Mouse (Mus musculus): ENCODE results near the gene Wipf3. TPM values are rescaled to one million over a fixed set of nuclear protein-coding genes. Genes with fewer than 3 reads are reported as not detected.

Wipf3 gene
- polyA plus RNA-seq, 1 experiment = 1.1 TPM

DNA sequence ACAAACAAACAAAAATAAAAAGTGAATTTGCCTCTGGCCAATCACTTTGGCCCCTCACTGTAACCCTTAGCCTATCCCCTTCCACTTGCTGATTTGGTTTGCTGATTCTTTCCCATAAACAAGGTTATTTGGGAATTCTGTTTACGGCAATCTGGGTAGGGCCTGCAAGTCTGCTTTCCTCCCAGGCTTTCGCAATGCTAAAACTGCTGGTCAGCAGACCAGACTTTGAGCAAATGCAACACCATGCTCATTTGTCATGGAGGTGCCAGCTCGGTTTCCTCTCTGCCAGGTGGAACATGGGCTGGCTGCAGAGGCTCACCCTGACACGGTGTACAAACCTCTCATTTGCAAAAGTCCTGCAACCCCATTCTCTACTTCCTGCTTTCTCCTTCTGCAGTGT is 19.0 kb upstream of the Wipf3 start:
- Histone ChIP-seq H3K4me3 (ENCODE audit: insufficient read depth, low read depth, low read length) (no peak overlapping the region), H3K27ac (replicated peaks; ENCODE audit: low read depth, low read length) (no peak overlapping the region), H3K4me1 (ENCODE audit: control insufficient read depth, insufficient read depth, insufficient read length, low read length) (no peaks in the 10 kb centered on the region; the same call in none of the 2 replicates)

DNA sequence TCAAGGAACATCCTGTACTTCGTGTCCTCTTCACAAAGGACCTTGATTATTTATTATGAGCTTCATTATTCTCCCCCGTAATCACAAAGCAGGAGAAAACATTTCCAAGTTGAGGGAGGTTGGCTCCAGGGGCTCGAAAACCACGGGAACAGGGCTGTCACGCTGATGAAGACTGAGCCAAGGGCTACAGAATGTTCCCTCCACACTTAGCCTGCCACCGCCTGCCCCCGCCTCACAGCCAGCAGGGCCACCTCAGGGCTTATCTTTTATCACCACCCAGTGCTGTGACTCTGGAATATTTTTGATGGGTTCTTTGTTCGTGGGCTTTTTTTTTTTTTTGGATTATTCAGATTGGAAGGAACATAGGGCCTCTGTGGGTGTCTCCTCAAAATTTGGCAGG is 17.8 kb upstream of the Wipf3 start:
- H3K27ac ChIP-seq (replicated peaks; ENCODE audit: low read depth, low read length) = no peak overlapping the region
- no peak overlapping the region for H3K4me3 ChIP-seq (ENCODE audit: insufficient read depth, low read depth, low read length)
- H3K4me1 ChIP-seq (ENCODE audit: control insufficient read depth, insufficient read depth, insufficient read length, low read length) = no peaks in the 10 kb centered on the region; the same call in none of the 2 replicates

DNA sequence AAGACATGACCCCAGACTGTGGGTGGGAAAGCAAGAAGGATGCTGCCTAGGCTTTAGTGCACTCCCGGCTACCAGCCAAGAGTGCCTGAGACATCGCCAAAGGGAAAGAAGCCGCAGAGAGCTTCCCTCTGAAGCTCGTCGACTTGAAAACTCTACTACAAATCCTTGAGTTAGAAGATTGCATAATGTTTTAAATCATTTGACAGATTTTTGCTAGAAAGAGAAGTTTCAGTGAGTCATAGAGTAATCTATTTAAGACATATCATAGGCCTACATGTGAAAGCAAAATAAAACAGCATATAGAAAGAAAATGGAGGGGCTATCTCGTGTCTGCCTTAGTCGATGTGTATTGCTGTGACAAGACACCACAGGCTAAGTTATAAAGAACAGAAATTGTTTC is 16.5 kb upstream of the Wipf3 start:
- H3K4me3 ChIP-seq (ENCODE audit: insufficient read depth, low read depth, low read length) = no peak overlapping the region
- H3K27ac ChIP-seq (replicated peaks; ENCODE audit: low read depth, low read length) = no peak overlapping the region
- no peaks in the 10 kb centered on the region; the same call in none of the 2 replicates for H3K4me1 ChIP-seq (ENCODE audit: control insufficient read depth, insufficient read depth, insufficient read length, low read length)

DNA sequence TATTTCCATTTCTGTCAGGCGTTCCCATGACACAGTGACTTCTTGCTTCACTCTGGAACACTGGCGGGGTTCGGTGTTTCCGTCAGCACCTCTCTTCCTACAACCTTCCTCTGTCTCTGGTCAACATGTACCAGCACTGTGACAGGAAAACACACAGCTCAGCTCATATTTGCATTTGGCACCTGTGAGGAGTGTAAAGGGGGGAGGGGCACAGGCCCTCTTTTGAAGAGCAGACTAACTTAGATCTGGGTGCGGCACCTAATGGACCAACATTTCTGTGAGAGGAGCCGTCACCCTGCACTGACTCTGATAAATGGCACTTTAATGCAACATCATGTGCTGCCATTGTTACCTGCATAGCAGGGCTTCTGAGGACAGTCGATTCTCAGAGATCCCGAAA is 4.2 kb upstream of the Wipf3 start:
- no peak overlapping the region for H3K27ac ChIP-seq (replicated peaks; ENCODE audit: low read depth, low read length)
- no peak overlapping the region for H3K4me3 ChIP-seq (ENCODE audit: insufficient read depth, low read depth, low read length)
- H3K4me1 ChIP-seq (ENCODE audit: control insufficient read depth, insufficient read depth, insufficient read length, low read length) = no peaks in the 10 kb centered on the region

DNA sequence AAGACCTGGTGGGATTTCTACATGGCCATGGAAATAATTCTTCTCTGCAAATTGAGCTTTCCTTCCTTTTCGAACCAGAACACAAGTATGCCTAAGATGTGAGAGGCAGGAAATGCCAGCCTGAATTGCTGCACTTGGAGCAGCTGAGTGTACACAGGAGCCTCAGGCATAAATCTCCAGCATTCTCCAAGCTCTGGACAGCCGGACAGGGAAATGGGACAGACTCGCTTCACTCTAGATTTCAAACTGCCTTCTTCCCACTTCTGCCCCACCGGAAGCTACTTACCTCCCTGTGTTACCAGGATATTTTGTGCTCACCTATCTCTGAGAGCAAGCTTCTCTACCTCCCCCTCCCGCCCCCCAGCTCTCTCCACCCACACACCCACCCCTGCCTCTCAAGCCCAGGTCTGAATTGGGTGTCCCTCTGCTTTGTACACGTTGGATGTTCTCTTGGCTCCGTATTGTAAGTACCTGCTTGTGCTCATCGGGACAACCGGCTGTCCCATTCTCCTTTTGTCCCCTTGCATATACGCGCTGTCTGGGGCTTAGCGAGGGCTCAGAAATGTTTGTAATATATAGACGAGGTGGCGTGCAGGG is 455 bp upstream of the Wipf3 start:
- Histone ChIP-seq H3K4me3 (ENCODE audit: insufficient read depth, low read depth, low read length) (peak overlapping the region; percentile 54), H3K4me1 (ENCODE audit: control insufficient read depth, insufficient read depth, insufficient read length, low read length) (no peaks in the 10 kb centered on the region), H3K27ac (replicated peaks; ENCODE audit: low read depth, low read length) (no peak overlapping the region)

DNA sequence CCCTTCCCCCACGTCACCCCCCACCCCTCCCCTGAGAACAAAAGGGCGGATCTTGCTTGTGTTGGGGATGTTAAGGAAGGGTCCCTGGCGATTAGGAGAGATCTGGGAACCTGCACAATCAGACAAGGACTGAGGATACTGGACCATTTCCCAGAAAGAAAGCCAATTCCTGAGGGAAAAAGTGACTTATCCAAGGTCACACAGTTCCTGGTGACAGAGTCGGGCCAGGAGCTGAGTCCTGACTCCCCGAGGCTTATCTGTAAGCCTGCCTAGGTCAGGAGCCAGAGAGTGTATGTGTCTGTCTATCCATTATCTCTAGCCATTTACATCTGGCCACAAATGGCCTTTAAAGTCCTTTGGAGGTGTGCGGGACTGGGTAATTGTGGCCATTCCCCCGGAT is 818 bp downstream of the Wipf3 start:
- Histone ChIP-seq H3K27ac (replicated peaks; ENCODE audit: low read depth, low read length) (no peak overlapping the region), H3K4me1 (ENCODE audit: control insufficient read depth, insufficient read depth, insufficient read length, low read length) (no peaks in the 10 kb centered on the region), H3K4me3 (ENCODE audit: insufficient read depth, low read depth, low read length) (peak overlapping the region; percentile 54)

DNA sequence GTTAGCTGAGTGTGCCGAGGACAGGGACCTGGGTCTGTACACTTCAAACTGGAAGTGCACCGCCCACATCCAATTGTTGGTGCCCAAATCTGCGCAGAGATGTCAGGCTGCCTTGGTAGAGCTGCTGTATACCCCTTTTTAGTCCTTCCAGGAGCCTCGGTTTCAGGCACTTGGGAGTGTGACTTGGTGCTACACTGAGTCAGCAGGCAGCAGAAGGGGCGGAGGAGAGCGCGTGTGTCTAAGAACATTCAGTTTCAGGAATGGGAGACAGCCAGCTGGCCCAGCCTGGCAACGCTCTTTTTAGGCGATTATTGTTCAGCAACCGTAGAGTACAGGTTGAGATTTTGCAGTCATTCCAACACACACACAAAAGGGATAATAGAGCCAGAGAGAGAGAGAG is 2.4 kb downstream of the Wipf3 start:
- H3K4me3 ChIP-seq (ENCODE audit: insufficient read depth, low read depth, low read length) = no peak overlapping the region
- no peaks in the 10 kb centered on the region for H3K4me1 ChIP-seq (ENCODE audit: control insufficient read depth, insufficient read depth, insufficient read length, low read length)
- H3K27ac ChIP-seq (replicated peaks; ENCODE audit: low read depth, low read length) = no peak overlapping the region

DNA sequence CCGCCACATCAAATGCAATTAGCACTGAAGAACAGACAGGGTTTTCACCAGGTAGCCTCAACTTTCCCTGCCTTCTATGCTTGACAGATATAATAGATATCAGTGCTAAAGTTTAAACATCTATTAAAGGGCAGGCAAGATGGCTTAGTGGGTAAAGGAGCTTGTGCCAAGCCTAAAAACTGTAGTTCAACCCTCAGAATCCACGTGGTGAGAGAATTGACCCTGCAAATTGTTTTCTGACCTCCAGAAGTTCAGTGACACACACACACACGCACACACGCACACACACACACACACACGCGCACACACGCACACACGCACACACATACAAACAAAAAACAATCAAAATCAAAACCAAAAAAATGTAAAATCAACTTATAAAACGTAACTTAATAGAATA is 2.8 kb downstream of the Wipf3 start:
- Histone ChIP-seq H3K27ac (replicated peaks; ENCODE audit: low read depth, low read length) (no peak overlapping the region), H3K4me3 (ENCODE audit: insufficient read depth, low read depth, low read length) (no peak overlapping the region), H3K4me1 (ENCODE audit: control insufficient read depth, insufficient read depth, insufficient read length, low read length) (no peaks in the 10 kb centered on the region)

DNA sequence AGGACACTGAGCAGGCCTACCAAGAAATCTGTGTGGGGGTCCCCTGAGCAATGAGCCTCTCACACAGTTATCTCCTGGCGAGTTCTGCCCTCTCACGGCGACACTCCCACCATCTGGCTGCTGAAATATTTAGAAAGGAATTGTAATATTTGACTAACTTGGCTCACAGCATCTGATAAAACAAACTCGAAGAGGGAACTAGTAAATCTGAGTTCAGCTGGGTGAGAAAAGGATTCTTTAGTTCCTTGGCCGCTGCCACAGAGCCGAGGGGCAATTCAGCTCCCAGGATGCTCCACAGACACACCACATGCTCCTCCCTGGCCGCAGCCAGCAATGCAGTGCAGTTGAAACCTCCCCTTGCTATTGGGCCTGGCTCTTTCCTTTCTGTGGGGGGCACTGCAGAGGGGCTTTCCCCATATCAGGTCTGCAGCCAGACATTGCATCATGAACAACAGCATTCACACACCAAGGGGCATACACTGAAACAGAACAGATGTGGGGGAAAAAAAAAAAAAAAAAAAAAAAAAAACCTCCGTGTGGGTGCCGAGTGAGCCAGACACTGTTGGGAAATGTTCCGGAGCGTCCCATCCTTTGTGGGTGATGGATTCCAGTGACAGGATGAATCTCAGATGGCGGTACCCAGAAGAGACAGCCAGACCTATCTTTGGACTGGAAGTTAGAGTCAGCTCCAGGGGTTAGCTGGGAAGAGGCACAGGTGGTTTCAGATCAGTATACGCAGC is 3.6 kb downstream of the Wipf3 start:
- Histone ChIP-seq H3K4me3 (ENCODE audit: insufficient read depth, low read depth, low read length) (no peak overlapping the region), H3K27ac (replicated peaks; ENCODE audit: low read depth, low read length) (no peak overlapping the region)

DNA sequence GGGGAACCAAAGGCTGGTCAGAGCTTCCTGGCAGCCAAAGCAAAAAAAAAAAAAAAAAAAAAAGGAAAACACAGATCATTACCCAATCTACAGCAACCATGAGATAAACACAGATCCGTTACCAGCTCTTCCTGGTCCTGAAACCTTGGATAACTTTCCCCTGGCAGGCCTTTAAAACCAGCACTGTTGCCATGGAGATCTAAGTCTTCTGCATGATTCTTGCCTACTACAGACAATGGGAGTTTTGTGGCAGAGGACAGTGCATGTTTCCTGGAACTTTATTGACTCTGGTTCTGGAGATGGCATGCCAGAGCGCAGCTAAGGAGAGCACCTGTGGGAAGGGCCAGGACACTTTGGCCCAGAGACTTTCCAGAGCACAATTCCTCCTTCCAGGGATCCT is 4.8 kb downstream of the Wipf3 start:
- H3K27ac ChIP-seq (replicated peaks; ENCODE audit: low read depth, low read length) = no peak overlapping the region
- no peak overlapping the region for H3K4me3 ChIP-seq (ENCODE audit: insufficient read depth, low read depth, low read length)
- H3K4me1 ChIP-seq (ENCODE audit: control insufficient read depth, insufficient read depth, insufficient read length, low read length) = no peaks in the 10 kb centered on the region

More for the DNA sequence above, 3.6 kb downstream of the Wipf3 start:
- no peaks in the 10 kb centered on the region for H3K4me1 ChIP-seq (ENCODE audit: control insufficient read depth, insufficient read depth, insufficient read length, low read length)

DNA sequence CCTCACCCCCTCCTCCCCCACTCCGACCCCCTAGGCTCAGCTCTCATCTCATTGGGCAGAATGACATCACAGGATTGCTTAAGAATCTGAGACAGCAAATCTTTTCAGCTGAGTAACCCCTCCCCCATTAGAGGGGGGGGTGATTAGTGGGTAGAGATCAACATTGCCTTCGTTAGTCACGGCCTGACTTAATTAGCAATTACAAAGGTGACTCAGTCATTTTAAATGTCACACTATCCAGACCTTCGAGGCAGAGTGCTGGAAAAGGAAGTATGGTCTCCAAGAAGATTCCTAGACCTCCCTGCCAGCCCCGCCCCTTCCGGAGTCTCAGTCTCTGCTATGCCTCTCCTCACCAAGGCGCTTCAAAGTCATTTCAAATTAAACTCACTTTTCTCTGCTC is 6.3 kb downstream of the Wipf3 start:
- no peak overlapping the region for H3K27ac ChIP-seq (replicated peaks; ENCODE audit: low read depth, low read length)
- no peak overlapping the region for H3K4me3 ChIP-seq (ENCODE audit: insufficient read depth, low read depth, low read length)
- no peaks in the 10 kb centered on the region for H3K4me1 ChIP-seq (ENCODE audit: control insufficient read depth, insufficient read depth, insufficient read length, low read length)

DNA sequence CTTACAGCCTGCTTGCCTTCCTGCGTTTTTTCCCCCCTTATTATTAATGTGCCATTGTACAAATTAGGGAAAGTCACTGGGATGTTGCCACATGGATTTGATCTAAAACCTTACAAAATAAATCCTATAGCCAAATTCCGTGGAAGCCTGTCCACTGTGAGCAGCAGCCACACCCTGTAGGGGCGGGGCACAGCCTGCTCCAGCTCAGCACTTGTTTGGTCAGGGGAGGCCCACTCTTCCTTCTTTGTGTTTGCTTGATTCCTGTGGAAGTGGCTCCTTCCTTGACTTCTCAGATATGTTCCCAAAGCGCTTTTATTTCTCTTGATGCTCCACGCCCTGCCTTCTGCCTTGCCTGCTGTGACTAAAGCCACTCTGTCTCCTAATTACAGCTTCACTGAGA is 6.9 kb downstream of the Wipf3 start:
- Histone ChIP-seq H3K27ac (replicated peaks; ENCODE audit: low read depth, low read length) (no peak overlapping the region), H3K4me1 (ENCODE audit: control insufficient read depth, insufficient read depth, insufficient read length, low read length) (no peaks in the 10 kb centered on the region), H3K4me3 (ENCODE audit: insufficient read depth, low read depth, low read length) (no peak overlapping the region)

DNA sequence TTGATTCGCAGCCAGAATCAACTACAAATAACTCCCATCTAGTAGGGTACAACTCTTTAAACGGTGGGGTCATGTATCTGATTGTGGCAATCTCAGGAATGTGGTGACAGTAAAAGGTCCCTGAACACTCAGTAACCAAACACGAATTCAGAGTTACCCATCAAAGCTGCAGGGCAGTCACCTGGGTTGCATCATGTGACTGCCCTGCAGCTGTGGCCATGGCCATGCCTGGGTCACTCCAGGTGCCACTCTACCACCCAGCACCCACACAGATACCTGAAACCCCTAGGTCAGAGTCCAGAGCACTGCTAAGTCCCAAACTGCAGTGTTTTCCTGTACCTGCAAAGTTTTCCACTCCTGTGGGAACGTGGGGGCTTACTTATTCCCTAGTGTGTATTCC is 9.1 kb downstream of the Wipf3 start:
- Histone ChIP-seq H3K27ac (replicated peaks; ENCODE audit: low read depth, low read length) (no peak overlapping the region), H3K4me3 (ENCODE audit: insufficient read depth, low read depth, low read length) (no peak overlapping the region), H3K4me1 (ENCODE audit: control insufficient read depth, insufficient read depth, insufficient read length, low read length) (no peaks in the 10 kb centered on the region)

DNA sequence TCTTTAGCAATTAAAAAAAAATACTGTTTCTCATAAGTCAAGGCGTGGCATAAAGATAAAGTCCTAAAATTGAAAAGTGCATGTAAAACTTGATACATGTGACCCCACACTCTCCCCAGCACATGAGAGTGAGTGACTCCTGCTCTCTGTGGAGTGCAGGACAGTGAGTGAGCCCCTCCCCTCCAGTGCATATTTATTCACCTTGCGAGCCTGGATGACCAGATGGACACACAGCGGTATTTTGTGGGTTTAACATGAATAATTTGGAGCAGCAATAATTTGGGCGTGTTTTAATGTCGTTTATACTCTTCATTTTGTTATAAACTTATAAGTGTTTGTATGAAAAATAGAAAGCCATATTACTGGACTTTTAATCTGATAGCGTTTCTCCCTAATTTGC is 11.3 kb downstream of the Wipf3 start:
- H3K4me3 ChIP-seq (ENCODE audit: insufficient read depth, low read depth, low read length) = no peak overlapping the region
- no peaks in the 10 kb centered on the region for H3K4me1 ChIP-seq (ENCODE audit: control insufficient read depth, insufficient read depth, insufficient read length, low read length)
- no peak overlapping the region for H3K27ac ChIP-seq (replicated peaks; ENCODE audit: low read depth, low read length)

DNA sequence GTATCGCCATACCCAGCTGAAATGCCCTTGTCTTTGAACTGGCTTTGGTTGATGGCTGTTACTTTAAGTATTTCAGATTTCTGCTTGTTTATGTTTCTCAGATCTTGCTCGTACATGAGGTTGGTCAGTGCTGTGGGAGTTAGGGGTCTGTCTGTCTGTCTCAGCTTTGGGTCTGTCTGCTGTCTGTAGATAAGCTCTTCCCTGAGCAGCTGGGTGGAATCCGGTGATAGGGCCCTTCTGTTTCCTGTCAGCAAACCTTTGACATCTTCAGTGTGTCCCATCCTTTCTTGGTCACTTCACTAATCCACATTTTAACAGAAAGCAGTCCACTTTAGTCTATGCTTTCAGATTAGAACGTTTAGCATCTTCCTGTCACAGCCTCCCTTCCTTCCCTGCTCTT is 14.3 kb downstream of the Wipf3 start:
- Histone ChIP-seq H3K4me3 (ENCODE audit: insufficient read depth, low read depth, low read length) (no peak overlapping the region), H3K27ac (replicated peaks; ENCODE audit: low read depth, low read length) (no peak overlapping the region), H3K4me1 (ENCODE audit: control insufficient read depth, insufficient read depth, insufficient read length, low read length) (no peaks in the 10 kb centered on the region)

DNA sequence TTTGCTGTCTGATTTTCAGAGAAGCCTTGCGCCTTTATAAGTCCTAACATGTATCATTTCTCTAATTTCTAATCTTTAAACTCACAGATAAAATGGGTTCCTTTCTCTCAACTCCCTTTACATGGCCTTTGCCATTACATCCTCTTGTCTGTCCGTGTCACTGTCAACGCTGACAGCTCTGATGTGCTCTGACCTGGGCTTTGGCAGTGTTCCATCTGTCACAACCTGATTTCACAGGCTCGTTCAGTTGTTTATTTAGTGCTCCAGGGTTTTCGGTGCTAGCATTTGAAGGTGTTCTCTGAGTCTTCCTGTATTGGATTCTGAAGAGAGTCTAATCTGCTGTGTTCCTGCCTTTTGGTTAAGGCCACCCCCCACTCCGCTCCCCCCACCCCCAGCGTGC is 14.7 kb downstream of the Wipf3 start:
- Histone ChIP-seq H3K4me1 (ENCODE audit: control insufficient read depth, insufficient read depth, insufficient read length, low read length) (no peaks in the 10 kb centered on the region), H3K4me3 (ENCODE audit: insufficient read depth, low read depth, low read length) (no peak overlapping the region), H3K27ac (replicated peaks; ENCODE audit: low read depth, low read length) (no peak overlapping the region)

All from brown adipose tissue, adult 24 weeks (tissue).